Mouse (Mus musculus): ENCODE measurements around the gene Zfp366. TPM values are rescaled to one million over a fixed set of nuclear protein-coding genes. Genes with fewer than 3 reads are reported as not detected.
A peak's percentile ranks its signal among the peaks of the same experiment; 100 is the strongest.

Zfp366 gene
- 0.38 and 0.49 TPM in 2 replicates for polyA plus RNA-seq (2016; fragmentation: Nextera tagmentation; extraction: Ambion mirVana)

- H3K27me3 ChIP-seq, result no peaks in the 10 kb centered on the region
- no peak within 1 kb of the TSS for H3K27ac ChIP-seq
- no peak within 1 kb of the TSS for H3K9ac ChIP-seq (replicated peaks)
- WGBS, result 66% methylated on average over 11 of the region's 11 CpGs
- no peaks in the 10 kb centered on the region for H3K9me3 ChIP-seq
- ATAC-seq (ENCODE audit: insufficient number of reproducible peaks, insufficient read depth, low FRiP score, low TSS enrichment, low read depth), result no peak
- no peaks in the 10 kb centered on the region for H3K4me1 ChIP-seq (replicated peaks)
- H3K4me3 ChIP-seq (replicated peaks), result no peak within 1 kb of the TSS
- H3K4me2 ChIP-seq, result no peak within 1 kb of the TSS
- H3K36me3 ChIP-seq, result no peaks in the 10 kb centered on the region
Observed at GRCm38 (mm10) chr13:99184155-99184886, at the start of gene Zfp366. Zfp366 (plus strand) TSS chr13:99184823.

DNA sequence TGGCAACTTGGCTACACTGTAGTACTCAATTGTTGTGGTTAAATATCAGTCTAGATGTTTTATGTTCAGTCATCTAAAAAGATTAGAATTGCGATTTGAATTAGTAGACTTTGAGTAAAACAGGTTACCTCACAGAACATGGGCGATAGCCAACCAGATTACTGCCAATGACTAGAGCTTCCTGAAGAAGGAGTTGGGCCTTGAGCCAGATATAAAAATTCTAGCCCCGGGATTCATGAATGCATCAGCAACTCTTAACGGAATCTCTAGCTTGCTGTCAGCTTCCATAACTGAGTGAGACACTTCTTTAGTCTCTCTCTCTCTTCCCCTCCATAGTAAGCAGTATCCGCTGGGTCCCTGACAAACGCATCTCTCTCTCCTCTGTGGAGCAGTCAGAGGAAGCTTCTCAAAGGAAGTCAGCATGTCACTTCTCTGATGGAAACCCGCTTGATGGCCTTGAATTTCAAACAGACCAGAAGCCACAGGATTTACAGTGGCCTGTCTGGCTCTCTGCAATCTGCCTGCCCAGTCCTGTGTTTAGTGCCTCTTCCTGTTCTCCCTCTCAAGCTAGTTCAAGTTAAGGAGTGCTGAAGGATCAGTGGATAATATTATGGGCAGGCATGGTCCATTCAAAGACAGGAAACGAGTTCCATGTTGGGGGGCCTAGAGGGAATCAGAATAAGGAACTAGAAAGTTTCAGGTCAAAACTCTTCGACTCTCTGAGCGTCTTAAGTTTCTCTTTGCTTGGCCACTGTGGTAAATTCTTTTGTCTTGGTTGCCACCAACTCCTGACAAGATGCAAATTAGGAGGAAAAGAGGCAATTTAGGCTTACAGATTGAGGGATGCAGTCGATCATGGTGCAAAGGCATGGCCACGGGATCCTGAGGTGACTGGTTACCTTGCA lies 46.0 kb upstream of the Zfp366 start:
- no peak for ATAC-seq (ENCODE audit: insufficient number of reproducible peaks, insufficient read depth, low FRiP score, low TSS enrichment, low read depth)
- WGBS, result 86% methylated on average over 12 of the region's 12 CpGs
- Histone ChIP-seq H3K4me2 (no peak overlapping the region), H3K9me3 (no peaks in the 10 kb centered on the region), H3K4me3 (replicated peaks) (no peak overlapping the region), H3K27ac (no peak overlapping the region), H3K9ac (replicated peaks) (no peak overlapping the region), H3K36me3 (no peaks in the 10 kb centered on the region), H3K27me3 (no peaks in the 10 kb centered on the region), H3K4me1 (replicated peaks) (no peaks in the 10 kb centered on the region)

GRCm38 (mm10) chr13:99146355-99146871 lies 38.2 kb upstream of the Zfp366 start:
- no peak for ATAC-seq (ENCODE audit: insufficient number of reproducible peaks, insufficient read depth, low FRiP score, low TSS enrichment, low read depth)
- H3K9me3 ChIP-seq, result no peaks in the 10 kb centered on the region
- H3K27ac ChIP-seq, result no peak overlapping the region
- H3K9ac ChIP-seq (replicated peaks), result no peak overlapping the region
- H3K27me3 ChIP-seq, result no peaks in the 10 kb centered on the region
- no peak overlapping the region for H3K4me2 ChIP-seq
- peaks cover 15% of the 10 kb centered on the region; the same call in 1 of the 2 replicates for H3K4me1 ChIP-seq (replicated peaks)
- 76% methylated on average over 13 of the region's 13 CpGs for WGBS
- no peak overlapping the region for H3K4me3 ChIP-seq (replicated peaks)
- H3K36me3 ChIP-seq, result no peaks in the 10 kb centered on the region

DNA sequence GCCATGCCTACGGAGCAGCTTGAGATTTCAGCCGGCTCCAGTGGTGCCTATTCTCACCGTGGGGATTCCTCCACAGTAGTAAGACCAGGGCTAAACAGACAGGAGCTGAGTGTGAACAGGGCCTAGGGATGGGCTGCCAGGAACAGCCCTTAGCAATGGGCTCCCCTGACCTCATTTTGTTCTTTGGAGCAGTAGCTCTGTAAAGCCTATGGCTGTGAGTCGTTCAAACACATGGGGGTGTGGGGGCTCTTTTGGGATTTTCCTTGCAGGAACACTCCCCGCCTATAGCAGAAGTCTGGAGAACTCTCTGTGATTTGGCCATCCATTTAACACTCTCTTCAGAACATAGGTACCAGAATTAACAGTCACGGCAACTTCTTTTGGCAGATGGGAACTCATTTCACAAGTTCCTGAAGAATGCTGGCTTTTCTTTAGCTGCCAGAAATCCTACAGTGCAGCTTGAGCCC lies 36.9 kb upstream of the Zfp366 start:
- ATAC-seq (ENCODE audit: insufficient number of reproducible peaks, insufficient read depth, low FRiP score, low TSS enrichment, low read depth), result no peak
- Histone ChIP-seq H3K4me2 (no peak overlapping the region), H3K27ac (no peak overlapping the region), H3K36me3 (no peaks in the 10 kb centered on the region), H3K4me3 (replicated peaks) (no peak overlapping the region), H3K9me3 (no peaks in the 10 kb centered on the region), H3K27me3 (peaks cover 11% of the 10 kb centered on the region), H3K9ac (replicated peaks) (no peak overlapping the region), H3K4me1 (replicated peaks) (peaks cover 22% of the 10 kb centered on the region)
- WGBS, result 75% methylated on average over 6 of the region's 6 CpGs

DNA sequence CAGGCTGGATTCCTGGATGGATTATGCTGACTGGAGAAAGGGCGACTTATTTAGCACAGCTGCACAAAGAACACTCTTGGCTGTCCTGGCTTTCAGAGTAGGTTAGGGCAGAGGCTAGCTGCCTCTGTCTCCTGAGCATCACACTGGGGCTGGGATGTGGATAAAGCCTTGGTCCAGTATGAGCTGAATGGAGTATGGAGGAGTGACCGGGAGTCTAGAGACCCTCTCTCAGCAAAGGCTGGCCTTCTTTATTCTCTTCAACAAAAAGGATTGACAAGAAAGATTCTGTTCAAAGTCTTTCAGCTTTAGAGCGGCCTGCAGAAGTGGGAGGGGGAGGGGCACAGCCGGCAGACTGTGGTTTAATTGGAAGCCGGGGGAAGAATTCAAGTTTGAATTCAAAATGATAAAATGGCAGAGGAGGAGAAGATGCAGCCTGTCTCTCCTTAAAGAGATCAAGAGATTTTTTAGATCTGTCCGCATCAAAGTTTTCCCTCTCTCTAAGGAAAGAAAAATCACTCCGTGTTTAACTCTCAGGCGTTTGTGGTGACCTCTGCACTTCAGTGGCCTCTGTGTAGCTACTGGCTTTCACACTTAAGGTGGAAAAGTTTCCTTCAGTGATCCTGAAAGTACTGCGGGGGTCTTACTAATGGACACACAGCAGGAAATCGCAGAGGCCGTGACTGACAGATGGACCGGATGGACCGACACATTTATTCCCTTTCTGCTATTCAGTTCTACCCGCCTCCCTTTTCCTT lies 34.9 kb upstream of the Zfp366 start:
- Histone ChIP-seq H3K9ac (replicated peaks) (no peak overlapping the region), H3K4me1 (replicated peaks) (peaks cover 23% of the 10 kb centered on the region), H3K27ac (no peak overlapping the region), H3K4me3 (replicated peaks) (no peak overlapping the region), H3K36me3 (no peaks in the 10 kb centered on the region), H3K27me3 (peaks cover 19% of the 10 kb centered on the region), H3K4me2 (no peak overlapping the region), H3K9me3 (no peaks in the 10 kb centered on the region)
- ATAC-seq (ENCODE audit: insufficient number of reproducible peaks, insufficient read depth, low FRiP score, low TSS enrichment, low read depth), result no peak
- 55% methylated on average over 14 of the region's 14 CpGs for WGBS

- Histone ChIP-seq H3K27ac (no peak overlapping the region), H3K4me1 (replicated peaks) (peaks cover 23% of the 10 kb centered on the region), H3K9me3 (no peaks in the 10 kb centered on the region), H3K36me3 (no peaks in the 10 kb centered on the region), H3K4me3 (replicated peaks) (no peak overlapping the region), H3K4me2 (no peak overlapping the region), H3K9ac (replicated peaks) (no peak overlapping the region), H3K27me3 (peaks cover 19% of the 10 kb centered on the region)
- 68% methylated on average over 6 of the region's 6 CpGs for WGBS
- no peak for ATAC-seq (ENCODE audit: insufficient number of reproducible peaks, insufficient read depth, low FRiP score, low TSS enrichment, low read depth)
Observed at GRCm38 (mm10) chr13:99150626-99151025, 34.0 kb upstream of the Zfp366 start.

DNA sequence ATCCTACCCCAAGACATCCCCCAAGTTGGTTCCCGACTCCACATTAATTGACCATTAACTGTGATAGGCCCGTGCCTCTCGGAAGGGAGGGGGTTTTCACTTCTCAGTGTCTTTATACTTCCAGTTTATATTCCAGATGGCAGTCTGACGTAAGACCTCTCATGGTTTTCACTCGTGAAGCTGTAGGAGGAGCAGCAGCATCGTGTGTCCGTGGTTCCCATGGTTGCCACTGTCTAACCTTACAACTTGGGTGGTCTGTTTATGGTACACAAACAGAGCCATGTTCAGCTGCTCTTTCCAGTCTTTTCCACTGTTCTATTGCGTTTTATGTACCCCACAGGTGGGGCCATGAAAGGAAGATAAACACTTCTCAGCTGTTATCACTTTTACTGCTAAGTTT lies 33.5 kb upstream of the Zfp366 start:
- H3K36me3 ChIP-seq, result no peaks in the 10 kb centered on the region
- H3K9me3 ChIP-seq, result no peaks in the 10 kb centered on the region
- H3K4me3 ChIP-seq (replicated peaks), result no peak overlapping the region
- peaks cover 23% of the 10 kb centered on the region for H3K4me1 ChIP-seq (replicated peaks)
- ATAC-seq (ENCODE audit: insufficient number of reproducible peaks, insufficient read depth, low FRiP score, low TSS enrichment, low read depth), result no peak
- H3K27me3 ChIP-seq, result peaks cover 19% of the 10 kb centered on the region
- no peak overlapping the region for H3K27ac ChIP-seq
- H3K4me2 ChIP-seq, result no peak overlapping the region
- WGBS, result 32% methylated on average over 8 of the region's 8 CpGs
- no peak overlapping the region for H3K9ac ChIP-seq (replicated peaks)

- H3K4me3 ChIP-seq (replicated peaks), result no peak overlapping the region
- H3K9ac ChIP-seq (replicated peaks), result no peak overlapping the region
- ATAC-seq (ENCODE audit: insufficient number of reproducible peaks, insufficient read depth, low FRiP score, low TSS enrichment, low read depth), result no peak
- peak overlapping the region; percentile 36; the same call in 1 of the 2 replicates for H3K4me2 ChIP-seq
- H3K4me1 ChIP-seq (replicated peaks), result peaks cover 23% of the 10 kb centered on the region
- H3K36me3 ChIP-seq, result no peaks in the 10 kb centered on the region
- 12% methylated on average over 18 of the region's 18 CpGs for WGBS
- H3K27me3 ChIP-seq, result peaks cover 19% of the 10 kb centered on the region
- peaks cover 10% of the 10 kb centered on the region; the same call in 1 of the 2 replicates for H3K9me3 ChIP-seq
- no peak overlapping the region for H3K27ac ChIP-seq
Observed at GRCm38 (mm10) chr13:99152305-99152930, 32.2 kb upstream of the Zfp366 start.

DNA sequence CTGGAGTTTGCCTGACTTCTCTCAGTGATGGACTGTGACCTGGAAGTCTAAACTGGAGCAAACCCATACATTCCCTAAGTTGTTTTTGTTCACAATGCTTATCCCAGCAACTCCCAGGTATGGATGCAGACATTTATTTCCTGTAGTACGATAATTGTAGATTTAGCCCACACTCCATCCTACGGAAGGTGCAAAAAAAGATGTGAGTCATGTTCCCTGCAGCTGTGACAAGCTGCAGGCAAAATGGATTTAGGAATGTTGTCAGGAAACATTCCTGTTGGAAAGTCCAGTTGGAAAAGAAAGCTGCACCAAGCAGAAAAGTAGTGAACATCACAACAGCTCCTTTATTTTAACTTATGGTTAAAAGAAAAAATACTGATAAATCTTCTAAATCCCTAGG lies 26.9 kb upstream of the Zfp366 start:
- ATAC-seq (ENCODE audit: insufficient number of reproducible peaks, insufficient read depth, low FRiP score, low TSS enrichment, low read depth), result no peak
- Histone ChIP-seq H3K9me3 (peaks cover 10% of the 10 kb centered on the region; the same call in 1 of the 2 replicates), H3K4me3 (replicated peaks) (no peak overlapping the region), H3K9ac (replicated peaks) (no peak overlapping the region), H3K36me3 (no peaks in the 10 kb centered on the region), H3K4me1 (replicated peaks) (peaks cover under 1% of the 10 kb centered on the region), H3K27me3 (peaks cover 8% of the 10 kb centered on the region), H3K4me2 (no peak overlapping the region), H3K27ac (no peak overlapping the region)
- 77% methylated on average over 2 of the region's 2 CpGs for WGBS

GRCm38 (mm10) chr13:99158773-99159172 lies 25.9 kb upstream of the Zfp366 start:
- Histone ChIP-seq H3K4me2 (no peak overlapping the region), H3K9ac (replicated peaks) (no peak overlapping the region), H3K36me3 (no peaks in the 10 kb centered on the region), H3K4me1 (replicated peaks) (peaks cover 10% of the 10 kb centered on the region), H3K27me3 (no peaks in the 10 kb centered on the region), H3K27ac (no peak overlapping the region), H3K9me3 (peaks cover 10% of the 10 kb centered on the region; the same call in 1 of the 2 replicates), H3K4me3 (replicated peaks) (no peak overlapping the region)
- no peak for ATAC-seq (ENCODE audit: insufficient number of reproducible peaks, insufficient read depth, low FRiP score, low TSS enrichment, low read depth)
- WGBS, result 89% methylated on average over 3 of the region's 3 CpGs
